Mouse (Mus musculus) limb, embryonic 10.5 days (tissue): ENCODE measurements around the gene Mat2b. TPM values are rescaled to one million over a fixed set of nuclear protein-coding genes. Genes with fewer than 3 reads are reported as not detected.
A peak's percentile ranks its signal among the peaks of the same experiment; 100 is the strongest.

ENCODE experiments used
- DNase-seq: peaks from one replicate; pipeline ENCODE4 v3.0.0-alpha.2; 2017; ENCODE audit warnings: low spot score
- H3K27ac ChIP-seq: fragments of 300-500 bp; sonication (generic); 2 replicates; pipeline ENCODE4 v1.5.1; 2016; ENCODE audit warnings: mild to moderate bottlenecking
- H3K27me3 ChIP-seq: fragments of 300-500 bp; sonication (generic); 2 replicates; pipeline ENCODE4 v1.6.1; 2016; ENCODE audit warnings: low read depth, mild to moderate bottlenecking; ENCODE audit not compliant: poor library complexity, severe bottlenecking
- H3K36me3 ChIP-seq: fragments of 300-500 bp; sonication (generic); 2 replicates; pipeline ENCODE4 v1.6.1; 2016; ENCODE audit warnings: mild to moderate bottlenecking, moderate library complexity
- H3K4me1 ChIP-seq: fragments of 300-500 bp; sonication (generic); 2 replicates; pipeline ENCODE4 v1.6.1; 2016
- H3K4me3 ChIP-seq: fragments of 300-500 bp; sonication (generic); 2 replicates; pipeline ENCODE4 v1.5.1; 2016; ENCODE audit warnings: mild to moderate bottlenecking, moderate library complexity
- H3K9me3 ChIP-seq: fragments of 300-500 bp; sonication (generic); replicated peaks from 2 replicates; pipeline ENCODE4 v1.6.1; 2016; ENCODE audit warnings: mild to moderate bottlenecking
- WGBS: fragments of 180-500 bp; shearing (Covaris S2); methylation state at CpG from one replicate; pipeline ENCODE4 v1.1.7; 2016; 5-methylcytosine and 5-hydroxymethylcytosine counted together
- polyA plus RNA-seq: library from polyadenylated mRNA; unstranded; fragments of >200 nt; fragmentation: Nextera tagmentation; extraction: Ambion mirVana; gene quantifications from 2 replicates; pipeline ENCODE4 v1.2.1, GENCODE M21; 2016

Mat2b gene
- polyA plus RNA-seq, 1 experiment from 2014 or later: 123 TPM

GRCm38 (mm10) chr11:40693366-40693951 is 1.5 kb downstream of the Mat2b start:
- WGBS: 2% methylated on average over 16 of the region's 16 CpGs
- H3K27ac ChIP-seq: peak overlapping the region; percentile 96
- H3K36me3 ChIP-seq: peaks cover 8% of the 10 kb centered on the region
- peak; percentile 72 for DNase-seq
- peak overlapping the region; percentile 88 for H3K4me3 ChIP-seq
- peaks cover 16% of the 10 kb centered on the region for H3K4me1 ChIP-seq
- H3K27me3 ChIP-seq: no peaks in the 10 kb centered on the region
- H3K9me3 ChIP-seq: no peaks in the 10 kb centered on the region

DNA sequence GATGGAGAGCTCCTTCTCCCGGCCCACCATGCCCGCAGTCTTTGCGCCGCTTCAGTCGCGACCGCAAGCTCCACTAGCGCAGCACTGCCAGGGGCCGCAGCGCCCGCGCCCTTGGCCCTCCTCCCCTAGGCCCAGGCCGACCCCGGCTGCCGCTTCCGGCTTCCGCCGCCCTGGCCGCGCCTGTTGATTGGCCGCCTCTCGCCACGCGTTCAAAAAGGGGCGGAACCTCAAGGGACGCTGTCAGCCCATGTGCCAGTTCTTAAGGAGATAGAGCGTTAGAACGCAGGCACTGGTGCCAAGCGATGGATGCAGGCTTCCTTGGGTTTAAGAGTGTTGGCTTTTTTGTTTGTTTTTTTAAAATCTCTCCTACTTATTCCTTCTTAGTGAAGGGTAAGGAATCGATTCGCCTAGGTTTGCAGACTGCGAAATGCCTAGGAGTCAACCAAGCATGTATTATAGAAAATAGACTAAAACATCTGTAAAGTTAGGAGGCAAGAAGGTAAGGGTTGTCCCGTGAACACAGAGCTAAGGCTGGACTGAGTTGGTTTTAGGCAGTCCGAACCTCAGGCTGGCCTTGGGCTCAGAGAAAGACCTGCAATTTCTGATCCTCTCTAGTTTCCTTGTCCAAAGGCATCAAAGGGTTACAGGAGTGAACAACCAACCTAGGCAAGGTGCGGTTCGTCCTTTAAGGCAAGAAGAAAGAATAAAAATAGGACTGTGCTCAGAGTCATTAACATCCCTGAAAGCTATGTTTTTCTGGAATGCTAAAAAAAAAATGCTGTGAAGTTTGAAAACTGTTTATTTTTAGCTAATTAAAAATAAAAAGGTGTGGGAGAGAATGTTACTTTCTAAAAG is 2.3 kb downstream of the Mat2b start:
- Histone ChIP-seq H3K36me3 (peaks cover 14% of the 10 kb centered on the region), H3K4me1 (peaks cover 16% of the 10 kb centered on the region), H3K27ac (peak overlapping the region; percentile 96), H3K27me3 (no peaks in the 10 kb centered on the region), H3K4me3 (peak overlapping the region; percentile 88), H3K9me3 (no peaks in the 10 kb centered on the region)
- DNase-seq: peak; percentile 94
- WGBS: 1% methylated on average over 36 of the region's 36 CpGs

DNA sequence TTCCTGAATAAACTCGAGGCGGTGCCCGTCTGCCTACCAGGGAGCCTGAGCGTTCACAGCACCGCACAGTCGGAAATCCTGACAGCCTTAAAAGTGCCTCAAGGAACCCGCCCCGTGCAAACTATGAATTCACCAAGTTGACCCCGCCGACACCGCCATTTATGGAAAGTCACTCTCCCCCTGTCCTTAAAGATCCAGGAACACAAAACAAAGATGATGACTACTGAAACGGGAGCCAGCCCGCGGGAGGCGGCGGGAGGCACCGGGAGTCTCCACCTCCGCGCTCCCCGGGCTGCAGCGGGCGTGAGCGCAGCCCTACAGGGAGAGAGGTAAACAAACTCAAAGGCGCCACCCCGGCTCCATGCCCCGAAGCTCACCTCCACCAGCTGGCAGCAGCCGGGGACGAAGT is 2.9 kb downstream of the Mat2b start:
- WGBS: under 1% methylated on average over 28 of the region's 28 CpGs
- peaks cover 21% of the 10 kb centered on the region for H3K36me3 ChIP-seq
- H3K27me3 ChIP-seq: no peaks in the 10 kb centered on the region
- H3K27ac ChIP-seq: peak overlapping the region; percentile 96
- peaks cover 16% of the 10 kb centered on the region for H3K4me1 ChIP-seq
- peak overlapping the region; percentile 88 for H3K4me3 ChIP-seq
- no peak for DNase-seq
- H3K9me3 ChIP-seq: no peaks in the 10 kb centered on the region

DNA sequence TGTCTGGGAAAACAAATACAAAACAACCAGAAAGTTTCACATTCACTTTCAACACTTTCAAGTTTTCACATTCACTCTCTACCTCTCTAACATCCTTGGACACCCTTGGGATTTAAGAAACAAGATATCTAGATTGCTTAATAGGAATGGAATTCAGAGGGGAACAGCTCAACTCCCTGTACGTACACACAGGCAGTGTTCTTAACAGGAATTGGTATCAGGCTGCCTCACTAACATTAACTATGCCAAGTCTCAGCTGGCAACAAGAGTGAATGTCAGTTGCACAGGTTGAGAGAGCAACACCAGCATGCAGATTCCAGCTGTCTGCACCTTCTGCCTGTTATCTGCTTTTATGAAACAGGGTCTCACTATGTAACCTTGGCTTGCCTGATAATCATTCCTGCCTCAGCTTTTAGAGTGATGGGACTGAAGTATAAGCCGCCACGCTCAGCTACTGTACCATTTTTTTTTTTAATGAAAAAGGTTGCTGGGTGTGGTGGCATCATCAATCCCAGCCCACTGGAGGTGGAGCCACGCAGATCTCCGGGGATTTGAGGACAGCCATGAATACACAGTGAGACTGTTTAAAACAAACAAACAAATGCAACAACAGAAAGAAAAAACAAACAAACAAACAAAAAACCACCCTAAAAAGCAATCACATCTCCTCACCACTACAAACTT is 4.4 kb downstream of the Mat2b start:
- Histone ChIP-seq H3K9me3 (no peaks in the 10 kb centered on the region), H3K4me1 (peaks cover 16% of the 10 kb centered on the region), H3K4me3 (no peak overlapping the region; the same call in 1 of the 2 replicates), H3K27ac (no peak overlapping the region), H3K27me3 (no peaks in the 10 kb centered on the region), H3K36me3 (peaks cover 36% of the 10 kb centered on the region)
- DNase-seq: no peak
- WGBS: 83% methylated on average over 5 of the region's 5 CpGs

GRCm38 (mm10) chr11:40683295-40683694 is 11.7 kb downstream of the Mat2b start:
- Histone ChIP-seq H3K4me1 (no peaks in the 10 kb centered on the region), H3K27me3 (no peaks in the 10 kb centered on the region), H3K27ac (no peak overlapping the region), H3K4me3 (no peak overlapping the region), H3K36me3 (peaks cover 100% of the 10 kb centered on the region), H3K9me3 (no peaks in the 10 kb centered on the region)
- WGBS: 66% methylated on average over 3 of the region's 3 CpGs
- DNase-seq: no peak

DNA sequence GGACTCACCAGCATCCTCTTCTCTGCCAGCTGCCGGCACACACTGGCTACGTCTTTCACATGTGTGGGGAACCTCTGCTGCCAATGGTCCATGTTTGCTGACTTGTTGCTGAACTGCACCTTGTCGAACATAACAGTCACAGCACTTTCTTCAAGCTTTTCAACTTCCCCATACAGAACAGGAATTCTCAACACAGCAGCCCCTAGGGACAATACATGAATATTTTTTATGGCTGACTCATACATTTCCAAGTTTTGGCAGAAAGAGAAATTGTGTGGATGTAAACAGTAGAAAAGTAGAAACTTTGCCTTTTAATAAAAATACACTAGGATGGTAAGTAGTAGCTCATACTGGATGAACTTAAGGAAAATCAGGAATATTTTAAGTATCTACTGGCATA is 12.5 kb downstream of the Mat2b start:
- no peak for DNase-seq
- WGBS: 91% methylated on average over 3 of the region's 3 CpGs
- no peak overlapping the region for H3K4me3 ChIP-seq
- no peaks in the 10 kb centered on the region for H3K27me3 ChIP-seq
- H3K36me3 ChIP-seq: peaks cover 100% of the 10 kb centered on the region
- no peaks in the 10 kb centered on the region for H3K4me1 ChIP-seq
- no peak overlapping the region for H3K27ac ChIP-seq
- no peaks in the 10 kb centered on the region for H3K9me3 ChIP-seq

DNA sequence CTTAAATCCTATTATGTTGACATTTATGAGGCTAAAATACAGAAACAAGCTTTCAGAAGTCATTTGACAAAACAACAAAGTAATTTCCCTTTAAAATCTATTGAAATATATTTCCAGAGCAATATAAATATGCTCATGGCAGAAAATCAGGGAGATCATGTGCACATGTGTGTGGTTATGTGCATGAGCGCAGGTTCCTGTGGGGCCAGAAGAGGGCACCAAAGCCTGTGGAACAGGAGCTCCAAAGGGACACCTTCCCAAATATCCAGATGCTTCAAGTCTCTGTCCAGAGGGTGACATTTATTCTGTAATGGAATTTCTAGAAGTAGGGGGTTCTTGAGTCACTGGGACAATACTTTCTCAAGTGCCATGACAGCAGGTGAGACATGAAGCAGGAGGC is 17.8 kb downstream of the Mat2b start:
- Histone ChIP-seq H3K27me3 (no peaks in the 10 kb centered on the region), H3K27ac (no peak overlapping the region), H3K36me3 (peaks cover 60% of the 10 kb centered on the region), H3K4me3 (no peak overlapping the region), H3K9me3 (no peaks in the 10 kb centered on the region), H3K4me1 (no peaks in the 10 kb centered on the region)
- WGBS: 93% methylated on average over 1 of the region's 1 CpGs
- DNase-seq: no peak

GRCm38 (mm10) chr11:40675014-40675730 is 19.8 kb downstream of the Mat2b start:
- no peaks in the 10 kb centered on the region for H3K4me1 ChIP-seq
- H3K4me3 ChIP-seq: no peak overlapping the region
- H3K27ac ChIP-seq: no peak overlapping the region
- WGBS: 87% methylated on average over 4 of the region's 4 CpGs
- no peaks in the 10 kb centered on the region for H3K9me3 ChIP-seq
- H3K36me3 ChIP-seq: peaks cover 40% of the 10 kb centered on the region
- DNase-seq: no peak
- H3K27me3 ChIP-seq: no peaks in the 10 kb centered on the region

GRCm38 (mm10) chr11:40649726-40650445 is 45.1 kb downstream of the Mat2b start:
- 82% methylated on average over 8 of the region's 8 CpGs for WGBS
- Histone ChIP-seq H3K36me3 (no peaks in the 10 kb centered on the region), H3K27ac (no peak overlapping the region), H3K27me3 (no peaks in the 10 kb centered on the region), H3K4me3 (no peak overlapping the region), H3K4me1 (no peaks in the 10 kb centered on the region), H3K9me3 (no peaks in the 10 kb centered on the region)
- no peak for DNase-seq

GRCm38 (mm10) chr11:40647246-40647645 is 47.8 kb downstream of the Mat2b start:
- no peaks in the 10 kb centered on the region for H3K4me1 ChIP-seq
- H3K4me3 ChIP-seq: no peak overlapping the region
- no peaks in the 10 kb centered on the region for H3K9me3 ChIP-seq
- H3K27ac ChIP-seq: no peak overlapping the region
- WGBS: 74% methylated on average over 2 of the region's 2 CpGs
- H3K36me3 ChIP-seq: no peaks in the 10 kb centered on the region
- no peaks in the 10 kb centered on the region for H3K27me3 ChIP-seq
- no peak for DNase-seq
